Mouse (Mus musculus): ENCODE data around the gene Rhot1.

DNA sequence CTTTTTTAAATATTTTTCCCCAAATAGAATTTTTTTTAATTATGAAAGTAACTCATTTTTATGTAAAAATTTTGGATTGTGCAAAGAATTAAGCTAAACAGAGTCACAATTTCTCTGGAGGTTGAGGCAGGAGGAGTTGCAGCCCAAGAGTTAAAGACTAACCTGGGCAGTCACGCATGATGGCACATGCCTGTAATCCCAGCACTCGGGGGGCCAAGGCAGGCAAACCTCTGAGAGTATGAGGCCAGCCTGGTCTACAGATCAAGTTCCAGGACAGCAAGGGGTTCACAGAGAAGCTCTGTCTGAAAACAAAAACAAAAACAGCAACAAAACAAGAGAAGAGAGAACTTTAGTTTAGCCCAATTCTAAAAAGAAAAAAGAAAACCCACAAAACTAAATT lies 44.6 kb upstream of the Rhot1 start:
- TF ChIP-seq CTCF (IDR thresholded peaks at IDR 0.05) (no peak), EP300 (IDR thresholded peaks at IDR 0.05) (no peak)
